Mouse (Mus musculus): ENCODE measurements around the gene Eif2ak3. TPM values are rescaled to one million over a fixed set of nuclear protein-coding genes. Genes with fewer than 3 reads are reported as not detected.

Eif2ak3 gene
- polyA plus RNA-seq, 2 experiments: 2.3 to 3.3 TPM

- ATAC-seq (ENCODE audit: insufficient read depth): no peak
- H3K36me3 ChIP-seq (replicated peaks; ENCODE audit: control insufficient read depth, insufficient read depth, low read depth): no peaks in the 10 kb centered on the region
- WGBS (ENCODE audit: insufficient replicate concordance): 45% methylated on average over 14 of the region's 14 CpGs
- no peak overlapping the region for H3K4me2 ChIP-seq (ENCODE audit: low read depth)
- H3K27me3 ChIP-seq (ENCODE audit: control insufficient read depth, insufficient read depth, low read length): no peaks in the 10 kb centered on the region
- no peaks in the 10 kb centered on the region for H3K9me3 ChIP-seq (ENCODE audit: control insufficient read depth, low read length)
- TF ChIP-seq EP300 (IDR thresholded peaks at IDR 0.05; ENCODE audit: low read depth) (no peak), CTCF (IDR thresholded peaks at IDR 0.05; ENCODE audit: low read depth) (no peak)
- H3K27ac ChIP-seq: no peak overlapping the region
- DNase-seq (ENCODE audit: low read depth in 3 of 3, low spot score in 3 of 3): no peak
- no peak overlapping the region for H3K9ac ChIP-seq (replicated peaks)
- H3K4me1 ChIP-seq (replicated peaks; ENCODE audit: control insufficient read depth in 2 of 2, insufficient read depth in 2 of 2, low read length in 1 of 2): peaks cover 0 to 4% of the 10 kb centered on the region in 2 experiments; a peak in 3 of 4 replicates
- no peak overlapping the region for H3K4me3 ChIP-seq (ENCODE audit: insufficient read depth in 1 of 2, low read depth in 2 of 2, low read length in 2 of 2)
Observed at GRCm38 (mm10) chr6:70871511-70871980, 27.2 kb downstream of the Eif2ak3 start.

GRCm38 (mm10) chr6:70872128-70872527, 27.8 kb downstream of the Eif2ak3 start:
- ATAC-seq (ENCODE audit: insufficient read depth): 0 out of 2 replicates have a peak, but pooled peaks have one; percentile 39
- Histone ChIP-seq H3K4me1 (replicated peaks; ENCODE audit: control insufficient read depth in 2 of 2, insufficient read depth in 2 of 2, low read length in 1 of 2) (peaks cover 0 to 4% of the 10 kb centered on the region in 2 experiments; a peak in 3 of 4 replicates), H3K4me2 (ENCODE audit: low read depth) (no peak overlapping the region), H3K27me3 (ENCODE audit: control insufficient read depth, insufficient read depth, low read length) (no peaks in the 10 kb centered on the region), H3K9me3 (ENCODE audit: control insufficient read depth, low read length) (no peaks in the 10 kb centered on the region), H3K27ac (no peak overlapping the region), H3K9ac (replicated peaks) (no peak overlapping the region), H3K4me3 (ENCODE audit: insufficient read depth in 1 of 2, low read depth in 2 of 2, low read length in 2 of 2) (no peak overlapping the region), H3K36me3 (replicated peaks; ENCODE audit: control insufficient read depth, insufficient read depth, low read depth) (no peaks in the 10 kb centered on the region)
- DNase-seq (ENCODE audit: low read depth in 3 of 3, low spot score in 3 of 3): peak in 1 of 3 experiments; percentile 11
- 72% methylated on average over 10 of the region's 10 CpGs for WGBS (ENCODE audit: insufficient replicate concordance)
- TF ChIP-seq CTCF (IDR thresholded peaks at IDR 0.05; ENCODE audit: low read depth) (no peak), EP300 (IDR thresholded peaks at IDR 0.05; ENCODE audit: low read depth) (no peak)

GRCm38 (mm10) chr6:70872570-70872969, 28.3 kb downstream of the Eif2ak3 start:
- no peaks in the 10 kb centered on the region for H3K36me3 ChIP-seq (replicated peaks; ENCODE audit: control insufficient read depth, insufficient read depth, low read depth)
- WGBS (ENCODE audit: insufficient replicate concordance): 68% methylated on average over 7 of the region's 7 CpGs
- H3K27ac ChIP-seq: no peak overlapping the region
- H3K9me3 ChIP-seq (ENCODE audit: control insufficient read depth, low read length): no peaks in the 10 kb centered on the region
- no peak for TF ChIP-seq EP300 (IDR thresholded peaks at IDR 0.05; ENCODE audit: low read depth)
- no peak for TF ChIP-seq CTCF (IDR thresholded peaks at IDR 0.05; ENCODE audit: low read depth)
- H3K4me2 ChIP-seq (ENCODE audit: low read depth): no peak overlapping the region
- H3K4me3 ChIP-seq (ENCODE audit: insufficient read depth in 1 of 2, low read depth in 2 of 2, low read length in 2 of 2): no peak overlapping the region
- H3K27me3 ChIP-seq (ENCODE audit: control insufficient read depth, insufficient read depth, low read length): no peaks in the 10 kb centered on the region
- ATAC-seq (ENCODE audit: insufficient read depth) (no peak), DNase-seq (ENCODE audit: low read depth in 3 of 3, low spot score in 3 of 3) (no peak)
- peaks cover 0 to 4% of the 10 kb centered on the region in 2 experiments; a peak in 3 of 4 replicates for H3K4me1 ChIP-seq (replicated peaks; ENCODE audit: control insufficient read depth in 2 of 2, insufficient read depth in 2 of 2, low read length in 1 of 2)
- no peak overlapping the region for H3K9ac ChIP-seq (replicated peaks)

GRCm38 (mm10) chr6:70874035-70874775, 29.9 kb downstream of the Eif2ak3 start:
- 61% methylated on average over 5 of the region's 5 CpGs for WGBS (ENCODE audit: insufficient replicate concordance)
- no peak for DNase-seq (ENCODE audit: low read depth in 3 of 3, low spot score in 3 of 3)

GRCm38 (mm10) chr6:70875017-70875416, 30.7 kb downstream of the Eif2ak3 start:
- ATAC-seq (ENCODE audit: insufficient read depth): no peak
- no peak overlapping the region for H3K4me3 ChIP-seq (ENCODE audit: insufficient read depth in 1 of 2, low read depth in 2 of 2, low read length in 2 of 2)
- peaks cover 0 to 4% of the 10 kb centered on the region in 2 experiments; a peak in 3 of 4 replicates for H3K4me1 ChIP-seq (replicated peaks; ENCODE audit: control insufficient read depth in 2 of 2, insufficient read depth in 2 of 2, low read length in 1 of 2)
- H3K9me3 ChIP-seq (ENCODE audit: control insufficient read depth, low read length): no peaks in the 10 kb centered on the region
- H3K4me2 ChIP-seq (ENCODE audit: low read depth): no peak overlapping the region
- no peak for DNase-seq (ENCODE audit: low read depth in 3 of 3, low spot score in 3 of 3)
- no peak overlapping the region for H3K27ac ChIP-seq
- no peaks in the 10 kb centered on the region for H3K36me3 ChIP-seq (replicated peaks; ENCODE audit: control insufficient read depth, insufficient read depth, low read depth)
- no peaks in the 10 kb centered on the region for H3K27me3 ChIP-seq (ENCODE audit: control insufficient read depth, insufficient read depth, low read length)
- H3K9ac ChIP-seq (replicated peaks): no peak overlapping the region
- TF ChIP-seq EP300 (IDR thresholded peaks at IDR 0.05; ENCODE audit: low read depth) (no peak), CTCF (IDR thresholded peaks at IDR 0.05; ENCODE audit: low read depth) (no peak)
- 68% methylated on average over 1 of the region's 1 CpGs for WGBS (ENCODE audit: insufficient replicate concordance)

More at GRCm38 (mm10) chr6:70874035-70874775, 29.9 kb downstream of the Eif2ak3 start:
- H3K9me3 ChIP-seq (ENCODE audit: control insufficient read depth, low read length): no peaks in the 10 kb centered on the region
- H3K9ac ChIP-seq (replicated peaks): no peak overlapping the region
- H3K36me3 ChIP-seq (replicated peaks; ENCODE audit: control insufficient read depth, insufficient read depth, low read depth): no peaks in the 10 kb centered on the region
- no peak overlapping the region for H3K4me3 ChIP-seq (ENCODE audit: insufficient read depth in 1 of 2, low read depth in 2 of 2, low read length in 2 of 2)
- no peak overlapping the region for H3K27ac ChIP-seq
- ATAC-seq (ENCODE audit: insufficient read depth): no peak
- H3K4me2 ChIP-seq (ENCODE audit: low read depth): no peak overlapping the region
- peaks cover 0 to 4% of the 10 kb centered on the region in 2 experiments; a peak in 3 of 4 replicates for H3K4me1 ChIP-seq (replicated peaks; ENCODE audit: control insufficient read depth in 2 of 2, insufficient read depth in 2 of 2, low read length in 1 of 2)
- no peaks in the 10 kb centered on the region for H3K27me3 ChIP-seq (ENCODE audit: control insufficient read depth, insufficient read depth, low read length)
- TF ChIP-seq EP300 (IDR thresholded peaks at IDR 0.05; ENCODE audit: low read depth) (no peak), CTCF (IDR thresholded peaks at IDR 0.05; ENCODE audit: low read depth) (peak; percentile 68)
